Mouse (Mus musculus): ENCODE measurements at regions not wholly inside any gene's neighbourhood (a gene's known extent, or its start where the extent isn't known, plus 50 kb on each side); places are given as distances from the start of the nearest gene placed in this dataset.

GRCm38 (mm10) chr12:86830247-86830585, 54.4 kb downstream of the Irf2bpl start:
- no peak for DNase-seq (ENCODE audit: low read depth, low spot score)

- no peak for DNase-seq (ENCODE audit: low read depth, low spot score)
Measured at GRCm38 (mm10) chr12:86829581-86830246, 54.9 kb downstream of the Irf2bpl start.

- no peak for DNase-seq (ENCODE audit: low read depth, low spot score)
Measured at GRCm38 (mm10) chr12:86827241-86827606, 57.4 kb downstream of the Irf2bpl start.

- no peak for DNase-seq (ENCODE audit: low read depth, low spot score)
Measured at GRCm38 (mm10) chr12:86826420-86827240, 58.0 kb downstream of the Irf2bpl start.

- DNase-seq (ENCODE audit: low read depth, low spot score): no peak
Measured at GRCm38 (mm10) chr12:86825584-86826419, 58.8 kb downstream of the Irf2bpl start.

- no peak for DNase-seq (ENCODE audit: low read depth, low spot score)
Measured at GRCm38 (mm10) chr12:86824860-86825583, 59.6 kb downstream of the Irf2bpl start.

- peak; percentile 88 for DNase-seq (ENCODE audit: low read depth, low spot score)
Measured at GRCm38 (mm10) chr12:86823855-86824589, 60.6 kb downstream of the Irf2bpl start.

- DNase-seq (ENCODE audit: low read depth, low spot score): no peak
Measured at GRCm38 (mm10) chr12:86823488-86823854, 61.1 kb downstream of the Irf2bpl start.

- no peak for DNase-seq (ENCODE audit: low read depth, low spot score)
Measured at GRCm38 (mm10) chr12:86821183-86821582, 63.4 kb downstream of the Irf2bpl start.

- no peak for DNase-seq (ENCODE audit: low read depth, low spot score)
Measured at GRCm38 (mm10) chr12:86819568-86819967, 65.0 kb downstream of the Irf2bpl start.

- DNase-seq (ENCODE audit: low read depth, low spot score): no peak
Measured at GRCm38 (mm10) chr12:86819163-86819562, 65.4 kb downstream of the Irf2bpl start.

- no peak for DNase-seq (ENCODE audit: low read depth, low spot score)
Measured at GRCm38 (mm10) chr12:86818201-86818600, 66.4 kb downstream of the Irf2bpl start.

- no peak for DNase-seq (ENCODE audit: low read depth, low spot score)
Measured at GRCm38 (mm10) chr12:86816702-86817610, 67.6 kb downstream of the Irf2bpl start.

- DNase-seq (ENCODE audit: low read depth, low spot score): no peak
Measured at GRCm38 (mm10) chr12:86816171-86816701, 68.4 kb downstream of the Irf2bpl start.

- DNase-seq (ENCODE audit: low read depth, low spot score): no peak
Measured at GRCm38 (mm10) chr12:86814740-86815139, 69.9 kb downstream of the Irf2bpl start.

Data from brain, embryonic 18.5 days (tissue).